In the genomic region with DNA sequence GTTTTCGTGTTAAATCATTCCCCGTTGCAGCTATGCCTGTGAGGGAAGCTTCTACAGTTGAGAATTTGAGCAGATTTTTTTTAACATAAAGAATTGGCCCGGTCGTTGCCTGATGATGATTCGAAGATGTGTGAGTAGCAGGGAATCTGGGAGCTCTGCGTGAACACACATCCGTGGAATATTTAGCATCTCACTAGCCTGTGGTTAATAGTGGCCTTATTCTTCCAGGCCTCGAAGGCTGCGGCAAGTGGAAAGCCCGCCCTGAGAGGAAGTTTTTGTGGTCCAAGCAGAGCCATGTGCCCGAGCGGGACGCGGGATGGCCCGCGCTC, we compare ENCODE assay signal across 8 mouse cellular contexts. TPM values are rescaled to one million over a fixed set of nuclear protein-coding genes. Genes with fewer than 3 reads are reported as not detected.
DNase-seq lines count a peak whose midpoint lies in the region; ATAC-seq and TF ChIP-seq lines count a peak whose summit lies in the region.

No protein-coding gene starts in this region.

- ATAC-seq in heart, embryonic 15.5 days (replicated peaks; ENCODE audit: insufficient number of reproducible peaks, insufficient read depth, low FRiP score, low read depth), result no peak
- no peak for ATAC-seq in G1E (ENCODE audit: extremely low read depth, insufficient number of reproducible peaks, low FRiP score, poor library complexity, severe bottlenecking)
- ATAC-seq in inflammation-experienced regulatory T-cells, adult 6 months, result no peak

- peak overlapping the region; percentile 99 for H3K4me2 ChIP-seq in heart, embryonic 15.5 days

- H3K27me3 ChIP-seq in heart, embryonic 15.5 days, result peaks cover 71% of the 10 kb centered on the region
- H3K27me3 ChIP-seq in G1E (ENCODE audit: insufficient read depth, low read length), result no peaks in the 10 kb centered on the region
- peaks cover 52% of the 10 kb centered on the region for H3K27me3 ChIP-seq in hindbrain, embryonic 10.5 days (ENCODE audit: insufficient read depth, poor library complexity, severe bottlenecking)
- peaks cover 60% of the 10 kb centered on the region for H3K27me3 ChIP-seq in midbrain, embryonic 10.5 days (ENCODE audit: low read depth, poor library complexity, severe bottlenecking)

- intact Hi-C loops in heart, postnatal 14 days (cut with DNase I), result no loop called here

- TF ChIP-seq CTCF in G1E (IDR thresholded peaks at IDR 0.05; ENCODE audit: low read depth, low read length), result no peak

- no peaks in the 10 kb centered on the region for H3K36me3 ChIP-seq in heart, embryonic 15.5 days
- H3K36me3 ChIP-seq in G1E (replicated peaks), result no peaks in the 10 kb centered on the region
- H3K36me3 ChIP-seq in hindbrain, embryonic 10.5 days, result no peaks in the 10 kb centered on the region
- no peaks in the 10 kb centered on the region for H3K36me3 ChIP-seq in midbrain, embryonic 10.5 days

- 2% methylated on average over 16 of the region's 16 CpGs for WGBS in heart, embryonic 15.5 days
- WGBS in hindbrain, embryonic 10.5 days, result 3% methylated on average over 16 of the region's 16 CpGs
- WGBS in midbrain, embryonic 10.5 days, result 2% methylated on average over 16 of the region's 16 CpGs

- no peak overlapping the region; the same call in 1 of the 2 replicates for H3K9ac ChIP-seq in heart, embryonic 15.5 days

- no peak overlapping the region for H3K27ac ChIP-seq in heart, embryonic 15.5 days
- peak overlapping the region; percentile 93 for H3K27ac ChIP-seq in hindbrain, embryonic 10.5 days
- H3K27ac ChIP-seq in midbrain, embryonic 10.5 days (replicated peaks), result peak overlapping the region; percentile 95

- H3K4me3 ChIP-seq in heart, embryonic 15.5 days, result peak overlapping the region; percentile 68
- peak overlapping the region; percentile 93 for H3K4me3 ChIP-seq in G1E (ENCODE audit: low read depth, low read length)
- H3K4me3 ChIP-seq in hindbrain, embryonic 10.5 days, result peak overlapping the region; percentile 91
- peak overlapping the region; percentile 91 for H3K4me3 ChIP-seq in midbrain, embryonic 10.5 days

- H3K4me1 ChIP-seq in heart, embryonic 15.5 days (replicated peaks), result peaks cover 25% of the 10 kb centered on the region
- H3K4me1 ChIP-seq in G1E (ENCODE audit: insufficient read depth, low read depth, low read length), result peaks cover 18% of the 10 kb centered on the region
- H3K4me1 ChIP-seq in hindbrain, embryonic 10.5 days (replicated peaks), result peaks cover 52% of the 10 kb centered on the region
- H3K4me1 ChIP-seq in midbrain, embryonic 10.5 days, result peaks cover 58% of the 10 kb centered on the region

- H3K9me3 ChIP-seq in heart, embryonic 15.5 days (replicated peaks), result no peaks in the 10 kb centered on the region
- no peaks in the 10 kb centered on the region for H3K9me3 ChIP-seq in G1E (replicated peaks)
- H3K9me3 ChIP-seq in hindbrain, embryonic 10.5 days, result no peaks in the 10 kb centered on the region
- no peaks in the 10 kb centered on the region for H3K9me3 ChIP-seq in midbrain, embryonic 10.5 days (replicated peaks)

- no peak for DNase-seq in heart, postnatal 14 days
- DNase-seq in G1E (ENCODE audit: low spot score), result no peak
- no peak for DNase-seq in hindbrain, embryonic 10.5 days (ENCODE audit: low spot score)
- no peak for DNase-seq in midbrain, embryonic 10.5 days (ENCODE audit: low spot score)
- DNase-seq in gastrocnemius, adult 8-10 months (ENCODE audit: low spot score in 2 of 2), result no peak
- DNase-seq in kidney, adult 11 months, result no peak

RNA-seq across cellular contexts. Expression of gene Usp44, which starts 2.0 kb away (rescaled TPM):
- 0.08 and 0.44 TPM in 2 replicates for polyA plus RNA-seq in heart, embryonic 15.5 days (2015; fragmentation: Nextera tagmentation; extraction: Ambion mirVana)
- total RNA-seq in heart, postnatal 14 days (2021), result under 1 TPM in 1 of 2 experiments, not detected in 1; 0.15 TPM
- 13.7 and 15.0 TPM in 2 replicates for total RNA-seq in G1E (2014; fragmentation: Nextera tagmentation)
- total RNA-seq in G1E (2017), result 5.1 and 6.2 TPM in 2 replicates
- polyA plus RNA-seq in G1E (2012), result 1.6 and 2.5 TPM in 2 replicates
- polyA plus RNA-seq in hindbrain, embryonic 10.5 days (2016; fragmentation: Nextera tagmentation; extraction: Ambion mirVana), result 12.6 and 16.7 TPM in 2 replicates
- 21.1 and 25.7 TPM in 2 replicates for polyA plus RNA-seq in midbrain, embryonic 10.5 days (2016; fragmentation: Nextera tagmentation; extraction: Ambion mirVana)
- polyA plus RNA-seq in inflammation-experienced regulatory T-cells, adult 6 months (2017; shearing (Covaris generic)), result under 1 TPM; 0.24 to 0.65 (median 0.31) TPM
- under 1 TPM in 3 of 4 experiments, not detected in 1; 0.34 to 0.67 (median 0.48) TPM for total RNA-seq in gastrocnemius, adult 8-10 months (2022)
